ENCODE assay signal across 9 mouse cellular contexts in the genomic region with DNA sequence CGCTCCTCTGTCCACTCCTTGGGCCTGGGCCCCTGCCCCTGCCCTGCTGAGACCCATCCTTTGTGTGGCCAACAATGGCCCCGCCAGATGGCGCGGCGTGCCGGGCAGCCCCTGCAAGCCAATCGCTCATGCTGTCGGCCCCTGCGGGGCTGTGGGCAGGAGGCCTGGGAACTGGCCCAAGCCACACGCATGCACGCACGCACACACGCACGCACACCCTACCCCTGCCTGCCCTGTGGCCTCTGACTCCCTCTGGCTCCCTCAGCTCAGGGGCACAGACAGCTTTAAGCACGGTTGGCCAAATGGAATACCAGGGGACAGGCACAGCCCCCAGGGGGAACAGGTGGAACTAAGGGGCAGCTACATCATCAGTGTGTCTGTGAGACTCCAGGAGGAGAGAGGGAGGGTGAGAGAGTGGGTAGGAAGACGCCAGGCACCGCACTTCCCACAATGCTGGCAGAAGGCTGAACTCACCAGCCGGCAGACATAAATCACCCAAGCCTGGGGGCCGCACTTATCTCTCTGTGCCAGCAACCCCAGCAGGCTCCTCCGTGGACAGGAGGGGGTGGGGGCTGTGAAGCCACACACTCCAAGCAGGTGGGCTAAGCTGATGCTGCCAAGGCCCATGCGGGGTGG. TPM values are rescaled to one million over a fixed set of nuclear protein-coding genes. Genes with fewer than 3 reads are reported as not detected.
DNase-seq lines count a peak whose midpoint lies in the region; ATAC-seq and TF ChIP-seq lines count a peak whose summit lies in the region.
"Had no signal": no experiment of that assay in that cellular context is flagged by ENCODE, and none has a peak within 500 bp of the region (broad histone marks: within the 10 kb centered on the region; RNA-seq: fewer than 3 reads in every experiment).

No protein-coding gene starts in this region.

- peak; percentile 64 for ATAC-seq in forebrain, embryonic 14.5 days

- no peaks in the 10 kb centered on the region for H3K36me3 ChIP-seq in forebrain, embryonic 14.5 days (ENCODE audit: control insufficient read depth, insufficient read depth, low read length)

- peak overlapping the region; percentile 34 for H3K4me2 ChIP-seq in forebrain, embryonic 14.5 days (ENCODE audit: low read length)

- no peak for DNase-seq in gastrocnemius, adult 2 months
- DNase-seq in gastrocnemius, adult 8-10 months (ENCODE audit: low spot score in 2 of 2), result no peak
- peak; percentile 19 for DNase-seq in c-Kit-positive CD71-negative TER-119-negative erythroid progenitor cells, embryonic 14.5 days (ENCODE audit: low read depth)
- peak; percentile 78 for DNase-seq in forebrain, embryonic 14.5 days (ENCODE audit: low spot score)
- peak; percentile 68 to 71 for DNase-seq in left cerebral cortex, postnatal 36 days (ENCODE audit: low spot score in 2 of 2)
- DNase-seq in right cerebral cortex, adult 2 months (ENCODE audit: low spot score in 2 of 2), result peak; percentile 66 to 73
- no peak for DNase-seq in thymus, postnatal 14 days
- no peak for DNase-seq in adrenal gland, postnatal 4 days (ENCODE audit: low spot score in 2 of 2)

- no peaks in the 10 kb centered on the region for H3K27me3 ChIP-seq in forebrain, embryonic 14.5 days (replicated peaks; ENCODE audit: control insufficient read depth, insufficient read depth, low read length)

- no peak for TF ChIP-seq CTCF in gastrocnemius, adult 2 months (IDR thresholded peaks at IDR 0.05)

- no peaks in the 10 kb centered on the region for H3K9me3 ChIP-seq in forebrain, embryonic 14.5 days (replicated peaks; ENCODE audit: control insufficient read depth, low read length)
- H3K9me3 ChIP-seq: megakaryocyte, embryonic 14.5 days had no signal

- H3K4me1 ChIP-seq in forebrain, embryonic 14.5 days (ENCODE audit: control insufficient read depth, insufficient read depth, low read length), result peaks cover 72% of the 10 kb centered on the region

- intact Hi-C loops in gastrocnemius, adult 2 months (cut with DNase I), result no loop called here
- intact Hi-C loops in left cerebral cortex, postnatal 36 days (cut with DNase I), result no loop called here

- no peak overlapping the region for H3K4me3 ChIP-seq in gastrocnemius, adult 2 months
- H3K4me3 ChIP-seq in forebrain, embryonic 14.5 days (ENCODE audit: low read depth, low read length), result no peak overlapping the region
- H3K4me3 ChIP-seq: megakaryocyte, embryonic 14.5 days had no signal

- H3K9ac ChIP-seq in forebrain, embryonic 14.5 days (ENCODE audit: low read length), result peak overlapping the region; percentile 52

- WGBS in forebrain, embryonic 14.5 days, result 4% methylated on average over 21 of the region's 21 CpGs

- H3K27ac ChIP-seq in gastrocnemius, adult 2 months, result peak overlapping the region; percentile 51; the same call in 1 of the 2 replicates
- H3K27ac ChIP-seq in forebrain, embryonic 14.5 days (ENCODE audit: low read depth, low read length), result peak overlapping the region; percentile 87

RNA-seq across cellular contexts. Expression of a gene that starts 34.2 kb away (rescaled TPM):
- total RNA-seq in gastrocnemius, adult 2 months (2021), result 10 to 100 TPM; 30.1 to 33.4 TPM
- 10 to 100 TPM; 41.1 to 49.4 (median 43.5) TPM for total RNA-seq in gastrocnemius, adult 8-10 months (2022)
- 13.6 and 14.5 TPM in 2 replicates for polyA plus RNA-seq in forebrain, embryonic 14.5 days (2014; fragmentation: Nextera tagmentation; extraction: Ambion mirVana)
- total RNA-seq in left cerebral cortex, postnatal 36 days (2021), result 10 to 100 TPM; 75.2 to 77.4 TPM
- total RNA-seq in adrenal gland, postnatal 4 days (2021), result 10 to 100 TPM; 29.6 to 29.9 TPM

Comparison
In these comparisons a context has a peak if more than half of its experiments do, and no peak if none do; other contexts are left out.
1. DNase-seq: peak in c-Kit-positive CD71-negative TER-119-negative erythroid progenitor cells, embryonic 14.5 days (single experiment), forebrain, embryonic 14.5 days (single experiment), left cerebral cortex, postnatal 36 days (2 of 2) and right cerebral cortex, adult 2 months (2 of 2); none in gastrocnemius, adult 2 months (single experiment), gastrocnemius, adult 8-10 months (0 of 2), thymus, postnatal 14 days (single experiment) and adrenal gland, postnatal 4 days (0 of 2).